Comparison of ENCODE assay signal across 8 mouse cellular contexts in genomic region chr5:115347564-115347963, GRCm38 (mm10). TPM values are rescaled to one million over a fixed set of nuclear protein-coding genes. Genes with fewer than 3 reads are reported as not detected.
DNase-seq lines count a peak whose midpoint lies in the region; ATAC-seq and TF ChIP-seq lines count a peak whose summit lies in the region.

No protein-coding gene starts in this region.

- peaks cover 48% of the 10 kb centered on the region for H3K36me3 ChIP-seq in G1E (replicated peaks)
- H3K36me3 ChIP-seq in forebrain, embryonic 16.5 days (ENCODE audit: control insufficient read depth, insufficient read depth): peaks cover 26% of the 10 kb centered on the region

- no peak overlapping the region for H3K27ac ChIP-seq in forebrain, embryonic 16.5 days (ENCODE audit: low read length)

- H3K27me3 ChIP-seq in G1E (ENCODE audit: insufficient read depth, low read length): peaks cover 4% of the 10 kb centered on the region
- no peaks in the 10 kb centered on the region for H3K27me3 ChIP-seq in forebrain, embryonic 16.5 days (replicated peaks; ENCODE audit: control insufficient read depth, insufficient read depth, low read length)

- ATAC-seq in G1E (ENCODE audit: extremely low read depth, insufficient number of reproducible peaks, low FRiP score, poor library complexity, severe bottlenecking): peak; percentile 57; the same call in 1 of the 2 replicates
- ATAC-seq in forebrain, embryonic 16.5 days: peak; percentile 41; the same call in 1 of the 2 replicates

- H3K4me3 ChIP-seq in G1E (ENCODE audit: low read depth, low read length): peak overlapping the region; percentile 95
- peak overlapping the region; percentile 91 for H3K4me3 ChIP-seq in forebrain, embryonic 16.5 days (replicated peaks; ENCODE audit: low read length)

- no peak overlapping the region for H3K9ac ChIP-seq in forebrain, embryonic 16.5 days (replicated peaks; ENCODE audit: low read depth, low read length)

- H3K4me1 ChIP-seq in G1E (ENCODE audit: insufficient read depth, low read depth, low read length): peaks cover 47% of the 10 kb centered on the region
- H3K4me1 ChIP-seq in forebrain, embryonic 16.5 days (replicated peaks; ENCODE audit: control insufficient read depth, insufficient read depth, low read length): peaks cover 19% of the 10 kb centered on the region

- peak overlapping the region; percentile 98 for H3K4me2 ChIP-seq in forebrain, embryonic 16.5 days (ENCODE audit: low read length)

- WGBS in forebrain, embryonic 16.5 days: 1% methylated on average over 5 of the region's 5 CpGs

- peak; percentile 80 for DNase-seq in G1E (ENCODE audit: low spot score)
- DNase-seq in cerebellum, adult 18-20 months: peak; percentile 80 to 85
- peak; percentile 89 for DNase-seq in heart, postnatal 4 days
- peak; percentile 69 to 76 for DNase-seq in layer of hippocampus, postnatal 14 days (ENCODE audit: low spot score in 2 of 2)
- DNase-seq in lung, postnatal 14 days: peak; percentile 89
- peak; percentile 81 for DNase-seq in ovary, postnatal 36 days (ENCODE audit: low spot score)
- peak; percentile 88 for DNase-seq in thymus, postnatal 25 days

- H3K9me3 ChIP-seq in G1E (replicated peaks): peaks cover 3% of the 10 kb centered on the region
- no peaks in the 10 kb centered on the region for H3K9me3 ChIP-seq in forebrain, embryonic 16.5 days (ENCODE audit: control insufficient read depth, low read length)

- peak; percentile 76 for TF ChIP-seq CTCF in G1E (IDR thresholded peaks at IDR 0.05; ENCODE audit: low read depth, low read length)

RNA-seq across cellular contexts. Expression of gene Cox6a1, which starts 1.2 kb away (rescaled TPM):
- 312 and 362 TPM in 2 replicates for total RNA-seq in G1E (2014; fragmentation: Nextera tagmentation)
- total RNA-seq in G1E (2017): 143 and 153 TPM in 2 replicates
- polyA plus RNA-seq in G1E (2012): 1,989 and 2,415 TPM in 2 replicates
- polyA plus RNA-seq in forebrain, embryonic 16.5 days (2015; fragmentation: Nextera tagmentation; extraction: Ambion mirVana): 864 and 925 TPM in 2 replicates
- total RNA-seq in heart, postnatal 4 days (2021): 100 to 1,000 TPM; 619 to 662 TPM
- total RNA-seq in layer of hippocampus, postnatal 14 days (2021): 100 to 1,000 TPM; 865 to 866 TPM

RNA-seq across cellular contexts. Expression of gene Triap1, which starts 6.5 kb away (rescaled TPM):
- total RNA-seq in G1E (2014; fragmentation: Nextera tagmentation) (27.8 and 31.8 TPM in 2 replicates), G1E (2017) (45.5 and 47.0 TPM in 2 replicates)
- 5.3 and 14.1 TPM in 2 replicates for polyA plus RNA-seq in G1E (2012)
- 59.9 and 62.3 TPM in 2 replicates for polyA plus RNA-seq in forebrain, embryonic 16.5 days (2015; fragmentation: Nextera tagmentation; extraction: Ambion mirVana)
- 10 to 100 TPM; 23.4 to 26.8 TPM for total RNA-seq in heart, postnatal 4 days (2021)
- total RNA-seq in layer of hippocampus, postnatal 14 days (2021): 10 to 100 TPM; 28.8 to 31.4 TPM

RNA-seq across cellular contexts. Expression of gene Gatc, which starts 6.6 kb away (rescaled TPM):
- total RNA-seq in G1E (2014; fragmentation: Nextera tagmentation) (90.0 and 96.0 TPM in 2 replicates), G1E (2017) (5.6 and 8.6 TPM in 2 replicates)
- polyA plus RNA-seq in G1E (2012): 11.7 and 13.9 TPM in 2 replicates
- 35.9 and 40.7 TPM in 2 replicates for polyA plus RNA-seq in forebrain, embryonic 16.5 days (2015; fragmentation: Nextera tagmentation; extraction: Ambion mirVana)
- 10 to 100 TPM; 17.3 to 19.3 TPM for total RNA-seq in heart, postnatal 4 days (2021)
- total RNA-seq in layer of hippocampus, postnatal 14 days (2021): 10 to 100 TPM; 22.3 to 22.6 TPM

RNA-seq across cellular contexts. Expression of gene Srsf9, which starts 20.6 kb away (rescaled TPM):
- total RNA-seq in G1E (2014; fragmentation: Nextera tagmentation): 38.1 and 47.6 TPM in 2 replicates
- total RNA-seq in G1E (2017): 88.0 and 111 TPM in 2 replicates
- 114 and 127 TPM in 2 replicates for polyA plus RNA-seq in G1E (2012)
- 165 and 183 TPM in 2 replicates for polyA plus RNA-seq in forebrain, embryonic 16.5 days (2015; fragmentation: Nextera tagmentation; extraction: Ambion mirVana)
- total RNA-seq in heart, postnatal 4 days (2021): 10 to 100 TPM; 39.1 to 42.4 TPM
- 10 to 100 TPM; 82.0 to 88.2 TPM for total RNA-seq in layer of hippocampus, postnatal 14 days (2021)

RNA-seq across cellular contexts. Expression of gene Dynll1, which starts 46.8 kb away (rescaled TPM):
- total RNA-seq in G1E (2014; fragmentation: Nextera tagmentation): 1,458 and 1,815 TPM in 2 replicates
- total RNA-seq in G1E (2017): 554 and 587 TPM in 2 replicates
- polyA plus RNA-seq in G1E (2012): 445 and 449 TPM in 2 replicates
- polyA plus RNA-seq in forebrain, embryonic 16.5 days (2015; fragmentation: Nextera tagmentation; extraction: Ambion mirVana): 1,337 and 1,455 TPM in 2 replicates
- 100 to 1,000 TPM; 318 to 355 TPM for total RNA-seq in heart, postnatal 4 days (2021)
- 100 to 1,000 TPM; 770 to 901 TPM for total RNA-seq in layer of hippocampus, postnatal 14 days (2021)
